Mouse (Mus musculus) neural tube, embryonic 12.5 days (tissue): ENCODE results near the gene Ppia. TPM values are rescaled to one million over a fixed set of nuclear protein-coding genes. Genes with fewer than 3 reads are reported as not detected.
"Not testable (repeated sequence)": the region's sequence is repeated elsewhere in the genome, so short reads cannot be mapped to it uniquely, and the experiment has no call there.

Source experiments
- ATAC-seq: fragments of 200-750 bp; cut with Nextera tagmentation; 2 replicates; pipeline ENCODE4 v1.8.0; 2017; ENCODE audit warnings: low read depth, mild to moderate bottlenecking, moderate TSS enrichment, moderate library complexity; ENCODE audit not compliant: low FRiP score
- H3K27ac ChIP-seq: fragments of 300-500 bp; sonication (generic); 2 replicates; pipeline ENCODE4 v1.5.1; 2016
- H3K27me3 ChIP-seq: fragments of 300-500 bp; sonication (generic); replicated peaks from 2 replicates; pipeline ENCODE4 v1.6.1; 2016; ENCODE audit warnings: mild to moderate bottlenecking
- H3K36me3 ChIP-seq: fragments of 300-500 bp; sonication (generic); 2 replicates; pipeline ENCODE4 v1.6.1; 2016; ENCODE audit warnings: mild to moderate bottlenecking
- H3K4me1 ChIP-seq: fragments of 300-500 bp; sonication (generic); 2 replicates; pipeline ENCODE4 v1.6.1; 2016
- H3K4me2 ChIP-seq: fragments of 300-500 bp; sonication (generic); replicated peaks from 2 replicates; pipeline ENCODE4 v1.6.1; 2016; ENCODE audit warnings: mild to moderate bottlenecking
- H3K4me3 ChIP-seq: fragments of 300-500 bp; sonication (generic); 2 replicates; pipeline ENCODE4 v1.5.1; 2016
- H3K9ac ChIP-seq: fragments of 300-500 bp; sonication (generic); 2 replicates; pipeline ENCODE4 v1.6.1; 2016; ENCODE audit warnings: mild to moderate bottlenecking
- H3K9me3 ChIP-seq: fragments of 300-500 bp; sonication (generic); 2 replicates; pipeline ENCODE4 v1.6.1; 2016; ENCODE audit warnings: mild to moderate bottlenecking
- WGBS: fragments of 180-500 bp; shearing (Covaris S2); methylation state at CpG from one replicate; pipeline ENCODE4 v1.1.7; 2016; 5-methylcytosine and 5-hydroxymethylcytosine counted together
- microRNA-seq: library from miRNA; unstranded; fragments of <30 nt; microRNA quantifications from one replicate; pipeline ENCODE4, GENCODE M21; 2017
- polyA plus RNA-seq: library from polyadenylated mRNA; unstranded; fragments of >200 nt; fragmentation: Nextera tagmentation; extraction: Ambion mirVana; gene quantifications from 2 replicates; pipeline ENCODE4 v1.2.1, GENCODE M21; 2016

Gene Ppia
- polyA plus RNA-seq, 1 experiment from 2014 or later: 4,309 TPM

DNA sequence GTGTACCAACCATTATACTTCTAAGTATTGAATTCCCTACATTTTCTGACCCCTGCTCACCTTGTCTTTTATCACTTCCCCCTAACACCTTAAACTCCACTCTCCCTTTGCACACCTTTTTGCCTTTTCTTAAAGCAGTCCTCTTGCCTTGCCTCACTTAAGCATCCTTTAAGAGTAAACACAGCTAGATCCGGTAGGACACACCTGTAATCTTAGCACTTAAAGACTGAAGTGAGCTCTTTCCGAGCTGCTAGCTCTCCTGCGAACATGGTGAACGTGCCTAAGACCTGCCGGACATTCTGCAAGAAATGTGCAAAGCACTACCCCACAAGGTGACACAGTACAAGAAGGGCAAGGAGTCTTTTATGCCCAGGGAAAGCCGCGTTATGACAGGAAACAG lies 30.7 kb downstream of the Ppia start:
- Histone ChIP-seq H3K4me3 (no peak overlapping the region), H3K9ac (no peak overlapping the region), H3K4me1 (peaks cover 7% of the 10 kb centered on the region), H3K36me3 (0 out of 2 replicates have a peak, but pooled peaks cover 3% of the 10 kb centered on the region), H3K27ac (no peak overlapping the region), H3K9me3 (no peaks in the 10 kb centered on the region), H3K27me3 (no peaks in the 10 kb centered on the region), H3K4me2 (no peak overlapping the region)
- 93% methylated on average over 7 of the region's 7 CpGs for WGBS
- no peak for ATAC-seq

DNA sequence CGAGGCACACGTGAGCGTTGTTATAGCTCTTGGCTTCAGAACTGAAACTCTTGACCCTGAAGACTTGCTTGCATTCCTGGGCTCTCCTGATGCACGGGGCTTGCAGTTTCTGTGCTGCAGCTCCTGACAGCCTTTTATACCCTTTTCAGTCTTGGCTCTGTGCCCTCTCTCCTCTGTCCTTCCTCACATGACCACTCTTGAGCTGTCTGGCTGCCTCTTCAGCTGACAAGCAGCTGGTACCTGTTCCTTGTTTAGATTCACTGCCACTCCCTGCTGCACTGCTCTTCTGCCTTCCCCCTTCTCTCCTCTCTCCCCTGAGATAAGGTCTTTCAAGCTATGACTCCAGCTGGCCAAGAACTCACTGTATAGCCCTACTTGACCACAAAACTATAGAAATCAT lies 32.2 kb downstream of the Ppia start:
- Histone ChIP-seq H3K27ac (no peak overlapping the region), H3K4me2 (no peak overlapping the region), H3K4me1 (peaks cover 7% of the 10 kb centered on the region), H3K36me3 (no peaks in the 10 kb centered on the region), H3K9me3 (no peaks in the 10 kb centered on the region), H3K9ac (no peak overlapping the region), H3K4me3 (no peak overlapping the region), H3K27me3 (no peaks in the 10 kb centered on the region)
- ATAC-seq: no peak
- 93% methylated on average over 4 of the region's 4 CpGs for WGBS

DNA sequence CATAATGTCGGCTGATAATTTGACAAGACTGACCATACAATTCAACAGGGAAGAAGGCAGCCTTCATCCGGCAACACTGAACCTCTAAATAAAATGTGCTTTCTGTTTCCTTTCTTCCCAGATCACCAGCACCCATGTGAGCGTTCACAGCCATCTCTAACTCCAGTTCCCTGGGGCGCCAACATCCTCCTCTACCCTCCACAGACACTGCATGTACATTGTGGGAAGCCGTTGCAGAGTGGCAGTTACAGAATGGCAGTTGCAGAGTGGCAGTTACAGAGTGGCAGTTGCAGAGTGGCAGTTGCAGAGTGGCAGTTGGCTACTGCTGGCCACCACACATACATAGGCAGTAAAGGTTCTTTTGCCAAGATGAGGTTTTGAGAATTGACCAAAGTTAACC lies 32.9 kb downstream of the Ppia start:
- H3K4me3 ChIP-seq: not testable (repeated sequence)
- 96% methylated on average over 5 of the region's 5 CpGs for WGBS

DNA sequence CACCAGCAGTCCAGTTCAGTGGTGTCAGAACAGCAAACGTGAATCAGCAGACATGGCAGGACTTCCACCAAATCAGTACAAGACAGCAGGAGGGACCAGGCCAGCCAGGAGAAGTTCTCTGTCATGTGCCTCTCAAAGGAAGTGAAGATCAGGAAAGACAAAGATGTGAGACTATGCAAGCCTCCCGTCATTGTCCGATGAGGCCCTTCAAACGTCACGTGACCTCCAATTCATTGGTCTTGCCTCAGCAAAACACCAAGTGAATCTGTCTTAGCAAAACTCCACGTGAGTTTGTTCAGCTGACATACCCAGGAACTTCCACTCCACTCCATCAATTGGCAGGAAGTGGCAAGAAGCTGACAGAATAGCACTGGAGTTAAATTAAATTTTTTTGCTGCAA lies 40.8 kb downstream of the Ppia start:
- H3K9me3 ChIP-seq: no peaks in the 10 kb centered on the region
- WGBS: 81% methylated on average over 6 of the region's 6 CpGs

More for the DNA sequence above, 32.9 kb downstream of the Ppia start:
- ATAC-seq, H3K27ac ChIP-seq, H3K27me3 ChIP-seq, H3K9me3 ChIP-seq, H3K9ac ChIP-seq, H3K36me3 ChIP-seq, H3K4me2 ChIP-seq, H3K4me1 ChIP-seq: not testable (repeated sequence)

DNA sequence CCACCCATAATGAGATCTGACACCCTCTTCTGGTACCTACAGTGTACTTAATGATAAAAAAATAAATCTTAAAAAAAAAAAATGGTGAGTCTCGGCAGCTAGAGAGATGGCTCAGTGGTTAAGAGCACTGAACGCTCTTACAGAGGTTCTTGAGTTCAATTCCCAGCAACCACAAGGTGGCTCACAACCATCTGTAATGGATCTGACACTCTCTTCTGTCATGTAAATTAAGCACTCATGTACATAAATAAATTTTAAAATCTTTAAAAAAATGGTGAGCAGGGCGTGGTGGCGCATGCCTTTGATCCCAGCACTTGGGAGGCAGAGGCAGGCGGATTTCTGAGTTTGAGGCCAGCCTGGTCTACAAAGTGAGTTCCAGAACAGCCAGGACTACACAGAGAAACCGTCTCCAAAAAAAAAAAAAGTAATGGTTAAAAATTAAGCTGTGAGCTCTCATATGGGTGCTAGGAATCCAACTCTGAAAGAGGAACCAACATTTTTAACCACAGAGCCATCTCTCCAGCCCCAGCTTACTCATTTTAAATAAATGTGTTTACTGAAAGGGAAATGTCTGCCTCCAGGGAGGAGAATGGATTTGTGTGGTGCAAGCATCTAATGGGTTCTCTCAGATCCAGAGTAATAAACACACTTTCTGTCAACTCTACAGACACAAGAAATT lies 48.1 kb downstream of the Ppia start:
- H3K4me1 ChIP-seq: no peaks in the 10 kb centered on the region
- H3K4me3 ChIP-seq: no peak overlapping the region
- H3K9me3 ChIP-seq: no peaks in the 10 kb centered on the region
- WGBS: 95% methylated on average over 6 of the region's 6 CpGs
- H3K4me2 ChIP-seq: no peak overlapping the region
- no peak overlapping the region for H3K27ac ChIP-seq
- no peak overlapping the region for H3K9ac ChIP-seq
- no peaks in the 10 kb centered on the region for H3K27me3 ChIP-seq
- peaks cover 26% of the 10 kb centered on the region for H3K36me3 ChIP-seq
- ATAC-seq: no peak

More for the DNA sequence above, 40.8 kb downstream of the Ppia start:
- ATAC-seq: no peak
- H3K27me3 ChIP-seq: no peaks in the 10 kb centered on the region
- H3K4me2 ChIP-seq: no peak overlapping the region
- H3K27ac ChIP-seq: no peak overlapping the region
- H3K4me1 ChIP-seq: no peaks in the 10 kb centered on the region
- H3K36me3 ChIP-seq: no peaks in the 10 kb centered on the region
- no peak overlapping the region for H3K4me3 ChIP-seq
- no peak overlapping the region for H3K9ac ChIP-seq

DNA sequence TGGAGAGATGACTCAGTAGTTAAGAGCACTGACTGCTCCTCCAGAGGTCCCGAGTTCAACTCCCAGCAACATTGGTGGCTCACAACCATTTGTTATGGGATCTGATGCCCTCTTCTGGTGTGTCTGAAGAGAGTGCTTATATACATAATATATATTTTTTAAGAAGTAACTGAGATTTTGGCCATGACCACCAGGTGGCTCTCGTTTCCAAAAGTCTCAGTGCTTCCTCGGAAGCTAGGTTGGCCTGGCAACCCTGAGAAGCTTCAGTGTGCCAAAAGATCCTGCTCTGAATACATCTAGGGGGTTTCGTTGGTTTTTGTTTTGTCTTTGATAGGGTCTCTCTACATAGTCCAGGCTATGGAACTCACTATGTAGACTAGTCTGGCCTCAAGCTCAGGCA lies 49.9 kb downstream of the Ppia start:
- no peaks in the 10 kb centered on the region for H3K9me3 ChIP-seq
- H3K27ac ChIP-seq: no peak overlapping the region
- WGBS: 33% methylated on average over 4 of the region's 4 CpGs
- H3K4me2 ChIP-seq: no peak overlapping the region
- peaks cover 9% of the 10 kb centered on the region; the same call in 1 of the 2 replicates for H3K4me1 ChIP-seq
- peaks cover 26% of the 10 kb centered on the region for H3K36me3 ChIP-seq
- H3K4me3 ChIP-seq: no peak overlapping the region
- no peaks in the 10 kb centered on the region for H3K27me3 ChIP-seq
- H3K9ac ChIP-seq: no peak overlapping the region
- ATAC-seq: no peak; the same call in 1 of the 2 replicates

DNA sequence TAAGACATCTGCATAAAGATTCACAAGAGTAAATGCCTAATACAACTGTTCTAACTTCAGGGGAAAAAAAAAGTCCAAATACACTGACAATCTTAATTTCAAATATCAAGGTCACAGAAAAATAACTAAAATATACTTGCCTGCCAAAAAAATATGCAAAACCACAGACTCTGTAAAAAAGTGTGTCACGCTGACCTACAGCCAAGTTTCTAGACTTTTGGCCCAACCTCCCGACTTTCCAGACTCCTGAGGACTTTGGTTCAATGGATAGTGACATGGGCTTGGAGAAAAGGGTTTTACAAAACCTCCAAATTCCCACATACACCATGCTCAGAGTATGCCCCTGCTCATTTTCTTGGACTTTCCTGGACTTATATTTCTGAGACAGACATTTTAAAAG lies 53.3 kb downstream of the Ppia start:
- no peak for ATAC-seq
- Histone ChIP-seq H3K27me3 (no peaks in the 10 kb centered on the region), H3K27ac (no peak overlapping the region), H3K4me2 (peak overlapping the region; percentile 22; the same call in 1 of the 2 replicates), H3K9ac (no peak overlapping the region), H3K9me3 (no peaks in the 10 kb centered on the region), H3K4me1 (peaks cover 33% of the 10 kb centered on the region), H3K4me3 (no peak overlapping the region), H3K36me3 (peaks cover 26% of the 10 kb centered on the region)
- WGBS: 92% methylated on average over 2 of the region's 2 CpGs

Small RNA genes within 50 kb of the gene (microRNA-seq; reads per million reads assigned to microRNA genes)
- gene Mir7651: 2.8 reads per million, percentile 7 among the genes with 10 or more reads in this experiment

Other genes with a start within 250 kb of the Ppia start
- gene A730071L15Rik, start 215.4 kb upstream of the Ppia start, polyA plus RNA-seq: 0.34 and 0.79 TPM in 2 replicates
- gene Nudcd3, start 215.0 kb upstream of the Ppia start, polyA plus RNA-seq: 56.4 and 58.8 TPM in 2 replicates
- not detected in 2 replicates for gene Npc1l1, start 185.3 kb upstream of the Ppia start, polyA plus RNA-seq
- 85.3 and 86.0 TPM in 2 replicates for gene Ddx56, start 147.7 kb upstream of the Ppia start, polyA plus RNA-seq
- gene Tmed4, start 140.6 kb upstream of the Ppia start, polyA plus RNA-seq: 145 and 150 TPM in 2 replicates
- gene Ogdh, start 123.8 kb upstream of the Ppia start, polyA plus RNA-seq: 93.8 and 103 TPM in 2 replicates
- 23.9 and 24.1 TPM in 2 replicates for gene Zmiz2, start 26.4 kb upstream of the Ppia start, polyA plus RNA-seq
- 580 and 625 TPM in 2 replicates for gene H2afv, start 29.0 kb downstream of the Ppia start, polyA plus RNA-seq
- gene Purb, start 60.5 kb downstream of the Ppia start, polyA plus RNA-seq: 13.8 and 14.2 TPM in 2 replicates
- 0.97 and 1.0 TPM in 2 replicates for gene Myo1g, start 105.5 kb downstream of the Ppia start, polyA plus RNA-seq
- gene Ccm2, start 131.4 kb downstream of the Ppia start, polyA plus RNA-seq: 100 and 103 TPM in 2 replicates
- gene Nacad, start 190.6 kb downstream of the Ppia start, polyA plus RNA-seq: 102 and 111 TPM in 2 replicates
- 42.3 and 46.3 TPM in 2 replicates for gene Tbrg4, start 210.6 kb downstream of the Ppia start, polyA plus RNA-seq
- not detected in 2 replicates for gene Wap, start 223.2 kb downstream of the Ppia start, polyA plus RNA-seq
- gene Ramp3, start 243.1 kb downstream of the Ppia start, polyA plus RNA-seq: 13.3 and 15.2 TPM in 2 replicates